Mouse (Mus musculus): Measurements from ENCODE around the gene Ugt1a6b.
"Not testable (repeated sequence)": the region's sequence is repeated elsewhere in the genome, so short reads cannot be mapped to it uniquely, and the experiment has no call there.

DNA sequence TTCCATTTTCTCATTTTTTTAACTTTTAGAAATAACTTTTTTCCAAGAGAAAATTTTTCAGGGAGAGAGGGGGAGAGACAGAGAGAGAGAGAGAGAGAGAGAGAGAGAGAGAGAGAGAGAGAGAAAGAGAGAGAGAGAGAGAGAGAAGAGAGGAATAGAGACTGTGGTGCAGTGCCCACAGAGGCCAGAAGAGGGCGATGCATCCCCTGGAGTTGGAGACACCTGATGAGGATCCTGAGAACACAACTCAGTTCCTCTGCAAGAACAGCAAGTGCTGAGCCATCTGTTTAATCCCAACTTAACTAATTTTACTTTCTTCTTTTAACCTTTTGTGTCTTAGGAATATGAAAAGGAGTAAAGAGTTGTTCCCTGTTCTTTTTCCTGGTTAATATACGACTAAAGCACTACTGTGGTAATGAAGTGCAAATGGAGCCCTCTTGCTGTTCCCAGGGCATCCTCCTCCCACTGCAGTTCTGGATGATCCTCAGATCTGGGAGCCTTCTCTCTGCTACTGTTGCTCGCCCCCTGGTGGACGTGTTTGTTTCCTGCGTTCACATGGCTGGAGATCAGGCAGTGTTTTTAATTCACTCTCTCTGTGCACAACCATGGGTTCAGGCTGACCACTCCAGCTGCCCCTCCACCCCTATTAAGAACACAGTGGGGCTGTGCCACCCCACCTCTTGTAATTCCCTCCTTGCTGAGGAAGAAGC lies 41.1 kb downstream of the Ugt1a6b start:
- TF ChIP-seq CTCF, POLR2A (IDR thresholded peaks at IDR 0.05; ENCODE audit: insufficient read depth, low read depth, low read length): not testable (repeated sequence)

All from olfactory bulb, adult 2 months (tissue).